Mouse (Mus musculus) ZHBTc4 (cell line): ENCODE measurements around the gene Krt76.

Experiments used
- DNase-seq: peaks from one replicate; pipeline ENCODE4 v3.0.0-alpha.2; 2011; ENCODE audit warnings: low read depth, low spot score

Krt76 gene

GRCm38 (mm10) chr15:101860421-101861130 lies 32.1 kb downstream of the Krt76 start:
- peak; percentile 24 for DNase-seq

- DNase-seq = peak; percentile 62
Observed at GRCm38 (mm10) chr15:101859735-101860170, 33.0 kb downstream of the Krt76 start.

- DNase-seq = peak; percentile 68
Observed at GRCm38 (mm10) chr15:101858673-101859425, 33.9 kb downstream of the Krt76 start.

- DNase-seq = no peak
Observed at GRCm38 (mm10) chr15:101856696-101857095, 36.0 kb downstream of the Krt76 start.

GRCm38 (mm10) chr15:101855732-101856131 lies 37.0 kb downstream of the Krt76 start:
- DNase-seq = no peak

DNA sequence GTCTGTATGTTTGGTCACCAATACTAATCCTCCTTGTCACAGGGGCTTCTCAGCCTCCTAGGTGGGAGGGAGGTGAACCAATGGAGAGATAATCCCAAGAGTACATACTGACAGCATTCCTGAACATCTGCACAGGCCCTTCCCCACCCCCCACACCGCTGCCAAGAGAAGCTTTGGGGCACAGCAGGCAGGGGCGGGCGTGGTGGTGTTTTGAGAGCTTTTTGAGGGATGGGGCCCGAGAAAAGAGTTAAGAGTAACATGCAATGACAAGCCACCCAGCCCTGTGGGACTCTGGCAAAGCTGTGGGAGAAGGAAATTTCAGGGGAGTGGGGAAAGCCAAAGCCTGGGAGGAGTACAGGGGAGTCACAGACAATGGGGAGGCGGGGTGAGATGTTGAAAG lies 38.4 kb downstream of the Krt76 start:
- DNase-seq = no peak

DNA sequence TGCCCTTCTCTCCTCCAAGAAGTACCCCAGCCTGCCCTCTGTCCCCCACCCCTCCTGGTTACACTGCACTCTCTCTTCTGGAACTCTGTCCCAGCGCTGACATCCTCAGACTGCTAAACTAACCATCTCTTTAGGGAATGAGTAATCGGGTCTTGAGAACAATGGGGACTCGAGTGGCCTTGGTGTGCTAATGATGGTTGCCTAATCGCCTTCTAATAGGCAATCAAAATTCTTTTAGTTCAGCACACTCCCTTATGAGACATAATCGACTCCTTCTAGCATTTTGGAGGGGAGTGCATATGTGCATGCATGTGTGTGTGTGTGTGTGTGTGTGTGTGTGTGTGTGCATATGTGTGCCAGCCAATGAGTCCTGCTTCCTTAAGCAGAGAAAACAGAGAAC lies 40.1 kb downstream of the Krt76 start:
- peak; percentile 60 for DNase-seq

DNA sequence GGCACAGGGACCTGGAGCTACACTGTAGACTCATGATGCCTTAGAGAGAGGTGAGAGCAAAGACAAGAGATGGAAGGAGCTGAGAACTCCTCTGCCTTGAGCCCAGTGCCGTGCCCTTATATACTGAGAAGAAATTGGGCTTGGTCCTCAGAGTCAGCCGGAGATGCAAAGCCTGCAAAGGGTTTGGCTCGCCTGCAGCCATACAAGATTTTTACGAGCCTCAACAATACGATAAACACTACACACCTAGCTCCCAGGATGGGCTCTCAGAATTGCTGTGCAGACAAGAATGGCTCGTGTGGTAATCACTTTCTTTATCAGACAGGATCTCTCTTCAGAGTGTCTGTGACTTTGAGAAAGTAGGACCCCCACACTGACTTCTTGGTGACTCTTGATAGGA lies 42.0 kb downstream of the Krt76 start, which contains the start of gene Krt1:
Gene Krt1, minus strand, starts transcription at position 101 of the 400 bp plus-strand sequence.
- DNase-seq = no peak

GRCm38 (mm10) chr15:101845971-101846403 lies 46.7 kb downstream of the Krt76 start:
- DNase-seq = peak; percentile 57

DNA sequence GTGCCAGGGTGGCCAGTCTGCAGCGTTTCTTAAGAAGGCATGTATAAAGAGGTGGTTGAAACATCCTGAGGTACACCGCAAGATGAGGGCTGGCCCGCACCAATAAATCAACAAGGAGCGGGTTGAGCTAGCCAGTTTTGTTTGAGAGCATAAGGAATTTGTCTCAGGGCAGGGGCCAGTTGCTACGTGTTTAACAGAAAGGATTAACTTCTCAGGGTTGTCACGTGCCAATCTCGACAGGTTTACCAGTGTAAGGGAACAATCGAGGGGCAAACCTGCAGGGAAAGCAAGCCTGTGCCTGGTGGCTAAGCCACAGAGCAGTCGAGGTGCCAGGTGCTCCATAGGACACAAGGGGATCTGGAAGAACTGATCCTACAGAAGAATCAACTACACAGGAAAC lies 49.5 kb downstream of the Krt76 start:
- DNase-seq = no peak

DNA sequence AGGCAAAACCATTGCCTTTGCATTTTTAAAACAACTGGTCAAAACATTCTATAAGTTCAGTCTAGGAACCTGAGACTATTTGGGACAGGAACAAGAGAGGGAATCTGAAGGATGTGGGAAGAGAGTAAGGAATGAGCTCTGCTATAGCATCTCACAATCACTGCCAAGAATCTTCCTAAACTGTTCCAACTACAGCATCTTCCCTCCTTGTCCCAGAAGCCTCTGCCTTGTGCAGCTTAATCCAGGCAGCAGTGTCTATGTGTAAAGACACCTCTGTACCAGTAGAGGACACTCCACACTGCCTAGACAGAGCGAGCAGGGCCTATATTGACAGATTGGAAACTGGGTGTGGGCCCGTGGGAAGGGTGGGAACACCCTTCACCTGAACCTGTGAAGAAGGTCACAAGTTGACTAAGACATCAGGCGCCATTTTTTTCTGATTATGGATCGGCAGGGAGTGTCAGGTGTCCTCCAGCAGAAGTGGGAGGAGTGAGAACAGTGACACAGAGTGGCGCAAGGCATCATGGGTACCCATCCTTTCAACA lies 57.9 kb downstream of the Krt76 start:
- DNase-seq = peak; percentile 62
